Comparison of ENCODE assay signal across 9 mouse cellular contexts in genomic region chr5:113772905-113773519, GRCm38 (mm10). TPM values are rescaled to one million over a fixed set of nuclear protein-coding genes. Genes with fewer than 3 reads are reported as not detected.
A peak's percentile ranks its signal among the peaks of the same experiment; 100 is the strongest.
DNase-seq lines count a peak whose midpoint lies in the region; ATAC-seq and TF ChIP-seq lines count a peak whose summit lies in the region.
"Had no signal": no experiment of that assay in that cellular context is flagged by ENCODE, and none has a peak within 500 bp of the region (broad histone marks: within the 10 kb centered on the region; RNA-seq: fewer than 3 reads in every experiment).

No protein-coding gene starts in this region.

- no peaks in the 10 kb centered on the region for H3K27me3 ChIP-seq in intestine, embryonic 15.5 days (replicated peaks)
- no peaks in the 10 kb centered on the region for H3K27me3 ChIP-seq in myocyte (ENCODE audit: control insufficient read depth, insufficient read depth, insufficient read length)

- TF ChIP-seq CTCF in layer of hippocampus, adult 2 months (conservative IDR thresholded peaks at IDR 0.05), result no peak

- peak; percentile 54 for ATAC-seq in intestine, embryonic 15.5 days

- peak overlapping the region; percentile 61 for H3K9ac ChIP-seq in intestine, embryonic 15.5 days

- H3K9me3 ChIP-seq in intestine, embryonic 15.5 days, result no peaks in the 10 kb centered on the region

- no peak for TF ChIP-seq POLR2A in myocyte (IDR thresholded peaks at IDR 0.05; ENCODE audit: insufficient read length, low read depth)

- 1% methylated on average over 38 of the region's 38 CpGs for WGBS in intestine, embryonic 15.5 days

- peak in 1 of 2 experiments; percentile 23 for DNase-seq in layer of hippocampus, adult 2 months (ENCODE audit: low spot score in 2 of 2)
- DNase-seq in layer of hippocampus, adult 8-10 months (ENCODE audit: low spot score in 2 of 2), result no peak
- peak; percentile 26 for DNase-seq in c-Kit-positive CD71-positive TER-119-positive erythroid progenitor cells, embryonic 14.5 days (ENCODE audit: low spot score)
- DNase-seq in layer of hippocampus, postnatal 14 days (ENCODE audit: low spot score in 2 of 2), result no peak
- DNase-seq in adrenal gland, adult (ENCODE audit: inconsistent age in 2 of 2, low spot score in 1 of 2), result no peak
- no peak for DNase-seq in spleen, postnatal 36 days (ENCODE audit: low spot score in 2 of 2)

- H3ac ChIP-seq in myocyte (ENCODE audit: control insufficient read depth, insufficient read length), result peak overlapping the region; percentile 48

- H3K79me2 ChIP-seq in myocyte (ENCODE audit: control insufficient read depth, insufficient read depth), result peaks cover 46% of the 10 kb centered on the region

- peak overlapping the region; percentile 85 for H3K4me2 ChIP-seq in intestine, embryonic 15.5 days (replicated peaks)
- H3K4me2 ChIP-seq in myocyte (ENCODE audit: low read depth), result peak overlapping the region; percentile 94

- peaks cover 18% of the 10 kb centered on the region for H3K36me3 ChIP-seq in intestine, embryonic 15.5 days
- H3K36me3 ChIP-seq in myocyte (ENCODE audit: control insufficient read depth, insufficient read depth), result no peaks in the 10 kb centered on the region

- H3K4me1 ChIP-seq in intestine, embryonic 15.5 days (replicated peaks), result peaks cover 17% of the 10 kb centered on the region

- H3K27ac ChIP-seq in layer of hippocampus, adult 2 months, result peak overlapping the region; percentile 87
- peak overlapping the region; percentile 18 for H3K27ac ChIP-seq in intestine, embryonic 15.5 days

- H3K4me3 ChIP-seq in layer of hippocampus, adult 2 months, result peak overlapping the region; percentile 96
- peak overlapping the region; percentile 73 for H3K4me3 ChIP-seq in intestine, embryonic 15.5 days (replicated peaks)
- H3K4me3 ChIP-seq in myocyte, result peak overlapping the region; percentile 62

TF ChIP-seq in myocyte, 11 proteins besides CTCF, POLR2A, EP300 and RAD21:
- TF ChIP-seq MYOD1 (IDR thresholded peaks at IDR 0.05; ENCODE audit: control insufficient read depth in 1 of 3, insufficient read length in 2 of 3, low read depth in 2 of 3) (no peak), TCF12 (IDR thresholded peaks at IDR 0.05; ENCODE audit: insufficient read depth, poor library complexity, severe bottlenecking) (no peak), TCF3 (IDR thresholded peaks at IDR 0.05; ENCODE audit: insufficient read length, low read depth) (no peak), CEBPB (IDR thresholded peaks at IDR 0.05; ENCODE audit: insufficient read depth, poor library complexity, severe bottlenecking) (no peak), POLR2AphosphoS2 (IDR thresholded peaks at IDR 0.05; ENCODE audit: insufficient read length, low read depth) (no peak), E2F4 (IDR thresholded peaks at IDR 0.05; ENCODE audit: insufficient read depth) (no peak), MYOG (IDR thresholded peaks at IDR 0.05; ENCODE audit: control insufficient read depth in 1 of 3, insufficient read depth in 1 of 3, insufficient read length in 2 of 3, low read depth in 2 of 3) (no peak), USF1 (IDR thresholded peaks at IDR 0.05; ENCODE audit: low read depth) (no peak), SRF (IDR thresholded peaks at IDR 0.05; ENCODE audit: control insufficient read depth, insufficient read length, low read depth) (no peak), MAX (IDR thresholded peaks at IDR 0.05; ENCODE audit: low read depth) (no peak), REST (IDR thresholded peaks at IDR 0.05; ENCODE audit: insufficient read depth, insufficient read length) (no peak)

RNA-seq across cellular contexts. Expression of gene Iscu, which starts 0.5 kb away (rescaled TPM):
- 100 to 1,000 TPM; 111 to 122 TPM for total RNA-seq in layer of hippocampus, adult 2 months (2021)
- total RNA-seq in layer of hippocampus, adult 8-10 months (2022), result 100 to 1,000 TPM; 117 to 135 (median 126) TPM
- polyA plus RNA-seq in intestine, embryonic 15.5 days (2015; fragmentation: Nextera tagmentation; extraction: Ambion mirVana), result 107 and 115 TPM in 2 replicates
- polyA plus RNA-seq in myocyte (2012; fragmentation: generic; extraction: Trizol), result 163 TPM
- total RNA-seq in layer of hippocampus, postnatal 14 days (2021), result 10 to 100 TPM; 89.1 to 98.0 TPM

RNA-seq across cellular contexts. Expression of gene Sart3, which starts 0.7 kb away (rescaled TPM):
- total RNA-seq in layer of hippocampus, adult 2 months (2021), result 10 to 100 TPM; 53.5 to 54.4 TPM
- total RNA-seq in layer of hippocampus, adult 8-10 months (2022), result 10 to 100 TPM; 43.7 to 57.8 (median 48.9) TPM
- polyA plus RNA-seq in intestine, embryonic 15.5 days (2015; fragmentation: Nextera tagmentation; extraction: Ambion mirVana), result 40.2 and 43.8 TPM in 2 replicates
- polyA plus RNA-seq in myocyte (2012; fragmentation: generic; extraction: Trizol), result 29.3 TPM
- total RNA-seq in layer of hippocampus, postnatal 14 days (2021), result 10 to 100 TPM; 35.0 to 37.5 TPM

RNA-seq across cellular contexts. Expression of gene Tmem119, which starts 27.3 kb away (rescaled TPM):
- total RNA-seq in layer of hippocampus, adult 2 months (2021), result 10 to 100 TPM; 22.8 to 24.0 TPM
- total RNA-seq in layer of hippocampus, adult 8-10 months (2022), result 10 to 100 TPM; 22.0 to 40.1 (median 31.5) TPM
- polyA plus RNA-seq in intestine, embryonic 15.5 days (2015; fragmentation: Nextera tagmentation; extraction: Ambion mirVana), result 57.5 and 61.9 TPM in 2 replicates
- 62.0 TPM for polyA plus RNA-seq in myocyte (2012; fragmentation: generic; extraction: Trizol)
- total RNA-seq in layer of hippocampus, postnatal 14 days (2021), result 10 to 100 TPM; 20.7 to 22.6 TPM

RNA-seq across cellular contexts. Expression of gene Ficd, which starts 37.4 kb away (rescaled TPM):
- 10 to 100 TPM; 12.2 to 12.5 TPM for total RNA-seq in layer of hippocampus, adult 2 months (2021)
- total RNA-seq in layer of hippocampus, adult 8-10 months (2022), result 10 to 100 TPM; 12.0 to 13.2 (median 12.7) TPM
- polyA plus RNA-seq in intestine, embryonic 15.5 days (2015; fragmentation: Nextera tagmentation; extraction: Ambion mirVana), result 5.4 and 6.2 TPM in 2 replicates
- polyA plus RNA-seq in myocyte (2012; fragmentation: generic; extraction: Trizol), result 5.0 TPM
- 10 to 100 TPM in 1 of 2 experiments, 1 to 10 TPM in 1; 9.6 to 12.0 TPM for total RNA-seq in layer of hippocampus, postnatal 14 days (2021)

RNA-seq across cellular contexts. Expression of gene 1700069L16Rik, which starts 48.4 kb away (rescaled TPM):
- total RNA-seq in layer of hippocampus, adult 2 months (2021), result not detected
- total RNA-seq in layer of hippocampus, adult 8-10 months (2022), result not detected
- polyA plus RNA-seq in intestine, embryonic 15.5 days (2015; fragmentation: Nextera tagmentation; extraction: Ambion mirVana), result not detected in 2 replicates
- not detected for polyA plus RNA-seq in myocyte (2012; fragmentation: generic; extraction: Trizol)
- total RNA-seq in layer of hippocampus, postnatal 14 days (2021), result not detected
- total RNA-seq: adrenal gland, postnatal 4 days had no signal
